Mouse (Mus musculus): ENCODE measurements around the gene Slc6a6.

GRCm38 (mm10) chr6:91804177-91804576 is 120.3 kb downstream of the Slc6a6 start:
- TF ChIP-seq POLR2A (IDR thresholded peaks at IDR 0.05; ENCODE audit: borderline replicate concordance, extremely low read depth, low read depth, low read length) (no peak), CTCF (IDR thresholded peaks at IDR 0.05; ENCODE audit: insufficient read depth, low read length) (no peak)

All from lung, adult 2 months (tissue).